19 mouse cellular contexts compared by ENCODE assay signal in the genomic region with DNA sequence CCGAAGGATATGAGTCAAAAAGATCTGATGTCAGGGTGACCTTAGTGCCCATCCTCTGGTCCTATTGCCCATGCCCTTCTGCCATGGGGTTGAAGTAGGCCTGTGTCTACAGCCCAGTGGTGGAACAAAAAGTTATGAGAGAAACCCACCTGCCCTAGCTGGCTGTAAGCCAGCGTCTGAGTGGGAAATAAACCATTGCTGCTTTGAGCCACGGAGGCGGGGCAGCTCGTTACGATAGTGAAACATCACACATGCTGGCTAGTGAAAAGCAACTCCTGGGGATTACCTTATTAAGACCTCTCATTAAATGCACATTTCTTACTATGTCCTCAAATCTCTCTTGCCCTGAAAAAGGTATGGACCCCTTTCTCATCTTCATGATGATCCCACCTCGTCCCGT.
"Had no signal": no experiment of that assay in that cellular context is flagged by ENCODE, and none has a peak within 500 bp of the region (broad histone marks: within the 10 kb centered on the region; RNA-seq: fewer than 3 reads in every experiment).

No protein-coding gene starts in this region.

- H3K4me3 ChIP-seq: liver, embryonic 15.5 days; lung, embryonic 15.5 days; megakaryocyte, embryonic 14.5 days; midbrain, embryonic 13.5 days; midbrain, embryonic 15.5 days; neural tube, embryonic 12.5 days; stomach, embryonic 15.5 days had no signal

- H3K9me3 ChIP-seq: liver, embryonic 15.5 days; lung, embryonic 15.5 days; midbrain, embryonic 13.5 days; midbrain, embryonic 15.5 days; neural tube, embryonic 12.5 days; stomach, embryonic 15.5 days had no signal

- H3K4me2 ChIP-seq: liver, embryonic 15.5 days; lung, embryonic 15.5 days; midbrain, embryonic 11.5 days; midbrain, embryonic 13.5 days; midbrain, embryonic 15.5 days; neural tube, embryonic 12.5 days; stomach, embryonic 15.5 days had no signal

- H3K4me1 ChIP-seq: liver, embryonic 15.5 days; lung, embryonic 15.5 days; megakaryocyte, embryonic 14.5 days; midbrain, embryonic 13.5 days; midbrain, embryonic 15.5 days; neural tube, embryonic 12.5 days; stomach, embryonic 15.5 days had no signal

- H3K9ac ChIP-seq: liver, embryonic 15.5 days; liver, postnatal 0 days; lung, embryonic 15.5 days; midbrain, embryonic 13.5 days; midbrain, embryonic 15.5 days; neural tube, embryonic 12.5 days; stomach, embryonic 15.5 days had no signal

- DNase-seq: liver, postnatal 0 days; lung, adult 2 months; lung, postnatal 14 days; lung, postnatal 36 days; right cerebral cortex, postnatal 14 days; thymus, adult 2 months; thymus, postnatal 25 days; thymus, postnatal 4 days had no signal

- ATAC-seq: liver, postnatal 0 days; lung, postnatal 0 days; midbrain, embryonic 13.5 days; midbrain, embryonic 15.5 days had no signal

- H3K27ac ChIP-seq: liver, embryonic 15.5 days; lung, embryonic 15.5 days; macrophage; midbrain, embryonic 13.5 days; midbrain, embryonic 15.5 days; neural tube, embryonic 12.5 days; stomach, embryonic 15.5 days; stomach, postnatal 0 days had no signal

- H3K27me3 ChIP-seq: liver, embryonic 15.5 days; lung, embryonic 15.5 days; megakaryocyte, embryonic 14.5 days; midbrain, embryonic 13.5 days; midbrain, embryonic 15.5 days; neural tube, embryonic 12.5 days; stomach, embryonic 15.5 days had no signal

- H3K36me3 ChIP-seq: liver, embryonic 15.5 days; lung, embryonic 15.5 days; midbrain, embryonic 13.5 days; midbrain, embryonic 15.5 days; neural tube, embryonic 12.5 days; stomach, embryonic 15.5 days had no signal
